Mouse (Mus musculus): ENCODE data around the gene Gpc1. TPM values are rescaled to one million over a fixed set of nuclear protein-coding genes. Genes with fewer than 3 reads are reported as not detected.
A peak's percentile ranks its signal among the peaks of the same experiment; 100 is the strongest.

The Gpc1 gene
- polyA plus RNA-seq, 1 experiment, result 11.1 TPM

DNA sequence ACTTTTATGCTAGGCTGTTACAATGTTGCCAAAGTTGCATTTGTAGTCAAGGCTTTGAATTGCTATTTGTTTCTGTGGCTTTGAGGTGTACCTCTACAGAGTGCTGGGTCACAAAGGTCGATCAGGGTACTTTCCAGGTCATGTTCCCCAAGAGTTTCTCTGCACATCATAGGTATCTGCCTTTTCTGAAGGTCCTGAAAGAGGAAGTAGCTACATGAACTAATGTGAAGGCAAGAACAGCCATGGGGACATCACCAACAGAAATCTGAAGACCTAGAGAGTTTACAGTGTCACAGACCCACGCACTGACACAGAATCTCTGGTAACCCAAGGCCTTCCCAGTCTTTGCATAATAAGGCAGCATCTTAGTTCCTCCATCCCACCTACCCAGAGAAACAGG lies 25.6 kb upstream of the Gpc1 start:
- Histone ChIP-seq H3K4me1 (ENCODE audit: control insufficient read depth, insufficient read depth, insufficient read length) (no peaks in the 10 kb centered on the region; the same call in 1 of the 2 replicates), H3K27ac (ENCODE audit: insufficient read depth, low read length) (no peak overlapping the region), H3K27me3 (ENCODE audit: control insufficient read depth, insufficient read depth, low read length) (no peaks in the 10 kb centered on the region), H3K4me3 (ENCODE audit: extremely low read depth, insufficient read depth, insufficient read length) (no peak overlapping the region), H3K36me3 (ENCODE audit: control insufficient read depth, insufficient read depth, low read length) (no peaks in the 10 kb centered on the region)
- DNase-seq (ENCODE audit: low read depth in 1 of 2, low spot score in 2 of 2), result no peak
- TF ChIP-seq CTCF (IDR thresholded peaks at IDR 0.05; ENCODE audit: extremely low read depth, insufficient read depth, insufficient read length, insufficient replicate concordance), result no peak
- TF ChIP-seq POLR2A (IDR thresholded peaks at IDR 0.05; ENCODE audit: low read depth, low read length), result no peak
- WGBS, result 58% methylated on average over 2 of the region's 2 CpGs

DNA sequence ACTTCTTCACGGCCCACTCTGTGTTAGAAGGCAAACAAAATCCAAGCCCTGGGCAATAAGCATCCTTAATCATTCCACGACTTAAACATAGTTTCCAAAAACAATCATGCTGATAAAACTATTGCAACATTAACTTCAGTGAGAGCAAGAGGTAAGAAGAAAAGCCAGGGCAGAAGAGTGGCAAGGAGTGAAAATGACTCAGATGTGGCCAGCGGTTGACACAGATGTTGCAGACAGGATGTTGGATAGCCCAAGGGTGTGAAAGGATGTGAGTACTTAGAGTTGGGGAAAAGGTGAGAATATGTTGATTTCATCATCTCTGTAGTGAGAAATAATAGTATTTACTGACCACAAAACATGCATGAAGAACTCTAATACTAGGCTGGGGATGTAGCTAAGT lies 24.7 kb upstream of the Gpc1 start:
- DNase-seq (ENCODE audit: low read depth in 1 of 2, low spot score in 2 of 2), result no peak
- TF ChIP-seq POLR2A (IDR thresholded peaks at IDR 0.05; ENCODE audit: low read depth, low read length), result no peak
- TF ChIP-seq CTCF (IDR thresholded peaks at IDR 0.05; ENCODE audit: extremely low read depth, insufficient read depth, insufficient read length, insufficient replicate concordance), result no peak
- WGBS, result 72% methylated on average over 3 of the region's 3 CpGs
- Histone ChIP-seq H3K36me3 (ENCODE audit: control insufficient read depth, insufficient read depth, low read length) (no peaks in the 10 kb centered on the region), H3K4me1 (ENCODE audit: control insufficient read depth, insufficient read depth, insufficient read length) (no peaks in the 10 kb centered on the region; the same call in 1 of the 2 replicates), H3K4me3 (ENCODE audit: extremely low read depth, insufficient read depth, insufficient read length) (no peak overlapping the region), H3K27me3 (ENCODE audit: control insufficient read depth, insufficient read depth, low read length) (no peaks in the 10 kb centered on the region), H3K27ac (ENCODE audit: insufficient read depth, low read length) (no peak overlapping the region)

- no peak for DNase-seq (ENCODE audit: low read depth in 1 of 2, low spot score in 2 of 2)
- H3K27ac ChIP-seq (ENCODE audit: insufficient read depth, low read length), result no peak overlapping the region
- H3K4me1 ChIP-seq (ENCODE audit: control insufficient read depth, insufficient read depth, insufficient read length), result no peaks in the 10 kb centered on the region
- TF ChIP-seq CTCF (IDR thresholded peaks at IDR 0.05; ENCODE audit: extremely low read depth, insufficient read depth, insufficient read length, insufficient replicate concordance) (no peak), POLR2A (IDR thresholded peaks at IDR 0.05; ENCODE audit: low read depth, low read length) (no peak)
- WGBS, result 82% methylated on average over 4 of the region's 4 CpGs
- no peaks in the 10 kb centered on the region for H3K36me3 ChIP-seq (ENCODE audit: control insufficient read depth, insufficient read depth, low read length)
- H3K27me3 ChIP-seq (ENCODE audit: control insufficient read depth, insufficient read depth, low read length), result no peaks in the 10 kb centered on the region
- no peak overlapping the region for H3K4me3 ChIP-seq (ENCODE audit: extremely low read depth, insufficient read depth, insufficient read length)
These were observed 21.8 kb upstream of the Gpc1 start for GRCm38 (mm10) chr1:92809621-92810020.

DNA sequence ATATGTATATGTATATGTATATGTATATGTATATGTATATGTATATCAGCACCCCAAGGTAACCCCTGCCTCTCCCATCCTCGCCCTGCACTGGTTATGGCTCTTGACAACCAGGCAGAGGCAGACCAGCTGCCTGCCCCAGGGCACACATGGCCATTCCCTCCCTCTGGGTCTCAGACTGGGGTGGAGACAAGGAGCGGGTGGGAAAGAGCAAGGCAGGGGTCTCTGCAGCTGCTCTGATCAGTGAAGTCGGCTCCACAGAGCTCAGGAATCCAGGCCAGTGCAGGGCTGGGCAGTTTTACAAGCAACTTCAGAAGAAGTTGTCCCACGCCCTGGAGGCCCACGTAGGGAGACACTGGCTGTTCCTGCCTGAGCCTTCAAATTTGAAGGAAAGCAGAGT lies 17.1 kb upstream of the Gpc1 start:
- TF ChIP-seq CTCF (IDR thresholded peaks at IDR 0.05; ENCODE audit: extremely low read depth, insufficient read depth, insufficient read length, insufficient replicate concordance), result no peak
- no peak for TF ChIP-seq POLR2A (IDR thresholded peaks at IDR 0.05; ENCODE audit: low read depth, low read length)
- DNase-seq (ENCODE audit: low read depth in 1 of 2, low spot score in 2 of 2), result no peak
- Histone ChIP-seq H3K4me3 (ENCODE audit: extremely low read depth, insufficient read depth, insufficient read length) (no peak overlapping the region), H3K36me3 (ENCODE audit: control insufficient read depth, insufficient read depth, low read length) (no peaks in the 10 kb centered on the region), H3K4me1 (ENCODE audit: control insufficient read depth, insufficient read depth, insufficient read length) (no peaks in the 10 kb centered on the region), H3K27me3 (ENCODE audit: control insufficient read depth, insufficient read depth, low read length) (no peaks in the 10 kb centered on the region), H3K27ac (ENCODE audit: insufficient read depth, low read length) (no peak overlapping the region)
- 73% methylated on average over 5 of the region's 5 CpGs for WGBS

DNA sequence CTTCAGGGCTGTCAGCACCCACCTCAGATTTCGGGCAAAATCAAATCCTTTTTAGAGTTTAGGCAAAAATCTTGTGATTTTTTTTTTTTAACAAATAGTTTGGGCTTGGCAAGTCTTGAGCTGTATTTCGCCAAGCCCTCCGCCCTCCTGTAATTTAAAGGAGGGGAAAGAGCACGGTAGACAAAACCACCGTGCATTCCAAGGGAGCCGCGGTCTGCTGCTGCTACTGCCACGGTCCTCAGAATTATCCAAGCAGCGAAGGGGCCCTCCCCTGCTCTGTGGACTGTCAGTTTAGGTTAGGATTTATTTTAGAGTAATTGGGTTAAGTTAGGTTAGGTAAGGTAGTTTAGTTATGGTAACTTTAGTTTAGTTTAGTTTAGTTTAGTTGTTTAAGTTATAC lies 16.3 kb upstream of the Gpc1 start:
- WGBS, result 82% methylated on average over 9 of the region's 9 CpGs
- no peaks in the 10 kb centered on the region for H3K4me1 ChIP-seq (ENCODE audit: control insufficient read depth, insufficient read depth, insufficient read length)
- DNase-seq (ENCODE audit: low read depth in 1 of 2, low spot score in 2 of 2), result no peak
- no peaks in the 10 kb centered on the region for H3K27me3 ChIP-seq (ENCODE audit: control insufficient read depth, insufficient read depth, low read length)
- no peak overlapping the region for H3K4me3 ChIP-seq (ENCODE audit: extremely low read depth, insufficient read depth, insufficient read length)
- TF ChIP-seq CTCF (IDR thresholded peaks at IDR 0.05; ENCODE audit: extremely low read depth, insufficient read depth, insufficient read length, insufficient replicate concordance) (no peak), POLR2A (IDR thresholded peaks at IDR 0.05; ENCODE audit: low read depth, low read length) (no peak)
- H3K36me3 ChIP-seq (ENCODE audit: control insufficient read depth, insufficient read depth, low read length), result no peaks in the 10 kb centered on the region
- H3K27ac ChIP-seq (ENCODE audit: insufficient read depth, low read length), result no peak overlapping the region

GRCm38 (mm10) chr1:92815756-92816294 lies 15.6 kb upstream of the Gpc1 start:
- TF ChIP-seq POLR2A (IDR thresholded peaks at IDR 0.05; ENCODE audit: low read depth, low read length) (no peak), CTCF (IDR thresholded peaks at IDR 0.05; ENCODE audit: extremely low read depth, insufficient read depth, insufficient read length, insufficient replicate concordance) (no peak)
- H3K4me1 ChIP-seq (ENCODE audit: control insufficient read depth, insufficient read depth, insufficient read length), result no peaks in the 10 kb centered on the region
- 70% methylated on average over 5 of the region's 5 CpGs for WGBS
- no peak overlapping the region for H3K4me3 ChIP-seq (ENCODE audit: extremely low read depth, insufficient read depth, insufficient read length)
- no peaks in the 10 kb centered on the region for H3K36me3 ChIP-seq (ENCODE audit: control insufficient read depth, insufficient read depth, low read length)
- no peak overlapping the region for H3K27ac ChIP-seq (ENCODE audit: insufficient read depth, low read length)
- H3K27me3 ChIP-seq (ENCODE audit: control insufficient read depth, insufficient read depth, low read length), result no peaks in the 10 kb centered on the region
- no peak for DNase-seq (ENCODE audit: low read depth in 1 of 2, low spot score in 2 of 2)

DNA sequence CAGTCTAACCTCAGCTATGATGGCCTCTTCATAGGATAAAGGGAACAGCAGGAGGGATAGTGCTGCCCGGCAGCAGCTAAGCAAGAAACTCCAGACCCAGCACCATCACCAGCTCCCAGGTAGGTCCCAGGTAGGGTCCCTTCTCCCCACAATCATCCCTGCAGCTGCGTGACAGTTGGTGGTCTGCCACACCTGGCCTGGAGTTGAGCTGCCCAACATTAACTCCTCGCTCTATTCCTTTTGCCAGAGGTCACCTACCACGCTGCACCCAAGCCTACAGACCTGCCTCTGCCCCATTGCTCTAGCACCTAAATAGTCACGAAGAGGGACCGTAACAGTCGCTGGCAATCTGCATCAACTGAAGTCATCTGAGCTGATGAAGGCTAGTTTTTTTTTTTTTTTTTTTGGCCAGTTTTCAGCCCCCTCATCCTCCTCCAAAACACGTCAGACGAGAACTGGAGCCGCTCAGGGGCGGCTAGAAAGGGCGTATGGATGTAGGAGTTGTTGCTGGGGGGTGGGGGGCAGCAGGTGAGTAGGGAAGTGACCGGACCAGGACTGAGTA lies 738 bp upstream of the Gpc1 start:
- H3K27ac ChIP-seq (ENCODE audit: insufficient read depth, low read length), result no peak overlapping the region
- H3K4me1 ChIP-seq (ENCODE audit: control insufficient read depth, insufficient read depth, insufficient read length), result peaks cover 7% of the 10 kb centered on the region; the same call in 1 of the 2 replicates
- peak overlapping the region; percentile 23; the same call in 1 of the 2 replicates for H3K4me3 ChIP-seq (ENCODE audit: extremely low read depth, insufficient read depth, insufficient read length)
- H3K27me3 ChIP-seq (ENCODE audit: control insufficient read depth, insufficient read depth, low read length), result peaks cover 10% of the 10 kb centered on the region
- WGBS, result 17% methylated on average over 13 of the region's 13 CpGs
- TF ChIP-seq POLR2A (IDR thresholded peaks at IDR 0.05; ENCODE audit: low read depth, low read length), result no peak
- TF ChIP-seq CTCF (IDR thresholded peaks at IDR 0.05; ENCODE audit: extremely low read depth, insufficient read depth, insufficient read length, insufficient replicate concordance), result no peak
- no peaks in the 10 kb centered on the region for H3K36me3 ChIP-seq (ENCODE audit: control insufficient read depth, insufficient read depth, low read length)
- DNase-seq (ENCODE audit: low read depth in 1 of 2, low spot score in 2 of 2), result no peak

Data from spleen, adult 2 months (tissue).